Mouse (Mus musculus) thymus, postnatal 25 days (tissue): Measurements from ENCODE around the gene Col24a1.
A peak's percentile ranks its signal among the peaks of the same experiment; 100 is the strongest.

Source experiments
- DNase-seq: peaks from one replicate; pipeline ENCODE4 v3.0.0; 2022

Gene Col24a1

DNA sequence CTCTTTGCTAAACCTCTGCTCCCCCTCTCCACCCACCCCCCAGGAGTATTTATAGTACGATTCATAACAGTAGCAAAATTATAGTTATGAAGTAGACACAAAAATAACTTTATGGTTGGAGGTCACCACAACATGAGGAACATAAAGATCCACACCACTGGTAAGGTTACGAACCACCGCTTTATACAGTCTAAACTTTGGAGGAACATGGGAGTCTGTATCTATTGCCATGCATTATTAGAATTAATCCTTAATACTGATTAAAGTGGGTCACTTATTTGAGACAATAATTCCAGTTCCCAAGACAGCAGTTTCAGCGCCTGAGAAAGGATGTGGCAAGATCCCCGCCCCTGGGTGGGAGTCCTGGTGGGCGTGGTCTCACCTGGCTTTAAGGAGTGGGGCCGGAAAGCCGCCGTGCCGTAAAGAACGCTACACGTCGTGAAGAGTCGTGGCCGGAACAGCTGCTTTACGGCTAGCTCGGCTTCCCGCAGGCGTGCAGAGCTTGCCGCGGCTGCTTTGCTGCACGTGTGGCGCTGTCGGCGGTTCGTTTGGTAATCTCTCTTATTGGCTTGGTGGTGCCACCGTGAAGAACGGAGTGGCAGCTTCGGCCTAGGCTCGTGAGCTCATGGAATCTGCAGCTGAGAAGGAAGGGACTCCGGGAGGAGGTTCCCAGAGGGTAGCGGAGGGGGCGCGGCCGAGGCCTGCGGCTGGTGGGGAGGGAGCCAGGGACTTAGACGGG is 283.6 kb downstream of the Col24a1 start, which contains the start of gene Znhit6:
TSS of gene Znhit6 (plus strand) at position 463 of the 739 bp plus-strand sequence.
- peak; percentile 94 for DNase-seq

DNA sequence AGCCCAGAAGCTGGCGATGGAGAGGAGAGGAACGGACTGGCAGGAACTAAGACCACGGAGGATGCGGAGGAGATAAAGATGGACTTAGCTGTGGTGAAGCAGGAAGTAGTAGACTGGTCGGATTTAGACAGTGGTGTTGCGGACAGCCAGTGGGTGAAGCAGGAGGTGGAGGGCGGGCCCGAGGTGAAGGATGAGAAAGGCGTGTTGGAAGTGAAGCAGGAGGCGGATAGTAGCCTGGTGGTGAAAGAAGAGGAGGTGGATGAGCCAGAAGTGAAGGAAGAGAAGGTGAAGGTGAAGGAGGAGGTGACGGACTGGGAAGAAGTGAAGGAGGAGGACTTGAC is 284.2 kb downstream of the Col24a1 start:
- DNase-seq, result no peak

DNA sequence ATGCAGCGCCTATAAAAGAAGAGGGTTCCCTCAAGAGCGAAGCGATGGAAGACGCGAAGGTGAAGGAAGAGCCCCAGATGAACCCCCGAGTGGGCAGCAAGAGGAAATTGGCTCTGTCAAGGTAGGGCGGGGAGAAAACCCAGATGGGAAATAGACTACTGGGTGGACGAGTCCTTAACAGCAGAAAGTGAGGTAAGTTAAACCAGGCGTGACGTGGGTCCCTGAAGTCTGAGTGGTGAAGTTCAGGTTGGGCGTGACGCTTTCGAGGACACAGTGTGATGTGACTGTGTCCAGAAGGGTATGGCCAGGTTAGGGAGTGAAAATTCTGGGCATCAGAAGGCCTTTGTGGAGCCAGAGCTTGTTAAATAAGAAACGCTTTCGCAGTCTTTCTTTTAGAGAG is 284.6 kb downstream of the Col24a1 start:
- DNase-seq, result no peak

- no peak for DNase-seq
Observed at GRCm38 (mm10) chr3:145583043-145583442, 290.8 kb downstream of the Col24a1 start.

GRCm38 (mm10) chr3:145583522-145584200 is 291.4 kb downstream of the Col24a1 start:
- no peak for DNase-seq

GRCm38 (mm10) chr3:145590562-145590961 is 298.3 kb downstream of the Col24a1 start:
- no peak for DNase-seq

- no peak for DNase-seq
Observed at GRCm38 (mm10) chr3:145591841-145592542, 299.7 kb downstream of the Col24a1 start.

GRCm38 (mm10) chr3:145595354-145595753 is 303.1 kb downstream of the Col24a1 start:
- no peak for DNase-seq

DNA sequence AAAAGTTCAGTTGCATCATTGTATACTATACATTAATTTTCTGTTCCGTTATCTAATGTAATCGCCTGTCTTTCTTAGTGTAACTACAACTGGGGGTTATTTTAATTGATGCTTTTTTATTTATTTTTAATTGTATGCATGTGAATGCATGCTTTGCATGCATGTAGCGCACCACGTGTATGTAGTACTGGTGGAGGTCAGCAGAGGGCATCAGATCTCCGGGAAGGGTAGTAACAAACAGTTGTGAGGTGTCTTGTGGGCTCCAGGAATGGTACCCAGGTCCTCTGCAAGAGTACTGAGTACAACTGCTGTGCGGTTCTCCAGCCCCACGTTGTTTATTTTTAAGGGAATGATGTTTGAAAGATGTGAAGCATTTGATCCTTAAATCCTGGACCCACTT is 306.8 kb downstream of the Col24a1 start:
- DNase-seq, result no peak

DNA sequence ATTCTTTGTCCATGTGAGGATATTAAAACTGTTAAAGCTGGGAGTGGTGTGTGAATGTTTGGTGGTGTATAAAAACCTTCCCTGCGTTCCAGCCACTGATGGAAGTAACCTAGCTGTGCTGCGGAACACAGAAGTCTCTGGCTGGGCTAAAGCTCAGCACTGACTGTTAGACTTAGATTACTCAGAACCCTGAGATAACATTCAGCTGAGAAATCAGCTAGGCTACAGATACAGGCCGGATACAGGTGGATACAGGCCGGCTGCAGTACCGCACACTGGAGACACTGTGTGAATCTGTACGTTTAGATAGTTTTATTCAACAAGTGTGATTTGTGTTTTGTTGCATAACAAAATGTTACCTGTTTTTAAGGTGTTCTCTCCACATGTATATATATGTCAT is 308.5 kb downstream of the Col24a1 start:
- no peak for DNase-seq

GRCm38 (mm10) chr3:145601345-145601744 is 309.1 kb downstream of the Col24a1 start:
- DNase-seq, result no peak
